Mouse (Mus musculus) myocyte (in vitro differentiated cells): ENCODE measurements at regions not wholly inside any gene's neighbourhood (a gene's known extent, or its start where the extent isn't known, plus 50 kb on each side); places are given as distances from the start of the nearest gene placed in this dataset.

ENCODE experiments used
- CEBPB ChIP-seq: IDR thresholded peaks from 2 replicates; pipeline ENCODE4 v1.6.1; 2011; ENCODE audit warnings: mild to moderate bottlenecking, moderate library complexity; ENCODE audit not compliant: poor library complexity, insufficient read depth, severe bottlenecking
- E2F4 ChIP-seq: IDR thresholded peaks from one replicate; pipeline ENCODE4 v1.6.1; 2011; ENCODE audit warnings: mild to moderate bottlenecking, control low read depth, moderate library complexity; ENCODE audit not compliant: insufficient read depth
- MAX ChIP-seq: IDR thresholded peaks from one replicate; pipeline ENCODE4 v1.6.1; 2011; ENCODE audit warnings: low read depth, mild to moderate bottlenecking, control low read depth
- MYOD1 ChIP-seq, 3 experiments: IDR thresholded peaks; one replicate each; pipeline ENCODE4 v1.6.1; 2011; ENCODE audit warnings: control low read depth in 2 of 3, low read depth in 2 of 3, mild to moderate bottlenecking in 2 of 3, moderate library complexity in 1 of 3; ENCODE audit not compliant: insufficient read length in 2 of 3, control insufficient read depth in 1 of 3
- MYOG ChIP-seq, 3 experiments: IDR thresholded peaks; one replicate each; pipeline ENCODE4 v1.6.1; 2011; ENCODE audit warnings: control low read depth in 2 of 3, low read depth in 2 of 3, mild to moderate bottlenecking in 2 of 3; ENCODE audit not compliant: insufficient read length in 2 of 3, control insufficient read depth in 1 of 3, insufficient read depth in 1 of 3
- POLR2A ChIP-seq: IDR thresholded peaks from one replicate; pipeline ENCODE4 v1.6.1; 2011; ENCODE audit warnings: low read depth, mild to moderate bottlenecking, control low read depth, moderate library complexity; ENCODE audit not compliant: insufficient read length
- POLR2AphosphoS2 ChIP-seq: IDR thresholded peaks from one replicate; pipeline ENCODE4 v1.6.1; 2011; ENCODE audit warnings: low read depth, control low read depth; ENCODE audit not compliant: insufficient read length
- SRF ChIP-seq: IDR thresholded peaks from one replicate; pipeline ENCODE4 v1.6.1; 2011; ENCODE audit warnings: low read depth; ENCODE audit not compliant: control insufficient read depth, insufficient read length
- TCF12 ChIP-seq: IDR thresholded peaks from one replicate; pipeline ENCODE4 v1.6.1; 2011; ENCODE audit warnings: mild to moderate bottlenecking, control low read depth; ENCODE audit not compliant: poor library complexity, insufficient read depth, severe bottlenecking
- TCF3 ChIP-seq: IDR thresholded peaks from one replicate; pipeline ENCODE4 v1.6.1; 2011; ENCODE audit warnings: low read depth, control low read depth; ENCODE audit not compliant: insufficient read length
- USF1 ChIP-seq: IDR thresholded peaks from one replicate; pipeline ENCODE4 v1.6.1; 2011; ENCODE audit warnings: low read depth, mild to moderate bottlenecking, control low read depth, moderate library complexity

GRCm38 (mm10) chr9:83283249-83283648, 136.8 kb upstream of the Hmgn3 start:
- TF ChIP-seq POLR2AphosphoS2 (no peak), POLR2A (no peak), TCF12 (no peak), MAX (no peak), USF1 (no peak), SRF (no peak), MYOG (IDR thresholded peaks at IDR 0.05; ENCODE audit: control insufficient read depth in 1 of 3, insufficient read depth in 1 of 3, insufficient read length in 2 of 3, low read depth in 2 of 3) (no peak), MYOD1 (IDR thresholded peaks at IDR 0.05; ENCODE audit: control insufficient read depth in 1 of 3, insufficient read length in 2 of 3, low read depth in 2 of 3) (no peak), CEBPB (no peak), E2F4 (no peak), TCF3 (no peak)
